Mouse (Mus musculus) c-Kit-positive CD71-negative TER-119-negative erythroid progenitor cells, embryonic 14.5 days (primary cell): Measurements from ENCODE around the gene Nosip.

Experiments used
- DNase-seq: peaks from one replicate; pipeline ENCODE4 v3.0.0-alpha.2; 2013; ENCODE audit warnings: low read depth

The Nosip gene

DNA sequence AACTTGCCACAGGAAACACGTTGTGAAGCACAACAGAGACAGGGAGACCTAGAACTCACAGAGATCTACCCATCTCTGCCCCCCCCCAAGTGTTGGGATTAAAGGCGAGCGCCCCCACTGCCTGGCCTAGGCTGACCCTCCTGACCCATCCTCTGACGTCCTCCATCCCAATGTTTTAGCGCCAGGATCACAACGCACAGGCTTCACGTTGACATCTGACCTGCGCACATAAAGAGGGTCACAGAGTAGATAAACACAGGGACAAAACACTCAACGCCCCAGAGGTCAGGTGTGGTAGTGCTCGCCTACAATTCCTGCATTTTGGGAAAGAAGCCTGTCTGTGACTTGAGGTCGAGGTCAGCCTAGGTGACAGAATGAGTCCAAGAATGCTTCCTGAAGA, 25.5 kb upstream of the Nosip start:
- no peak for DNase-seq

DNA sequence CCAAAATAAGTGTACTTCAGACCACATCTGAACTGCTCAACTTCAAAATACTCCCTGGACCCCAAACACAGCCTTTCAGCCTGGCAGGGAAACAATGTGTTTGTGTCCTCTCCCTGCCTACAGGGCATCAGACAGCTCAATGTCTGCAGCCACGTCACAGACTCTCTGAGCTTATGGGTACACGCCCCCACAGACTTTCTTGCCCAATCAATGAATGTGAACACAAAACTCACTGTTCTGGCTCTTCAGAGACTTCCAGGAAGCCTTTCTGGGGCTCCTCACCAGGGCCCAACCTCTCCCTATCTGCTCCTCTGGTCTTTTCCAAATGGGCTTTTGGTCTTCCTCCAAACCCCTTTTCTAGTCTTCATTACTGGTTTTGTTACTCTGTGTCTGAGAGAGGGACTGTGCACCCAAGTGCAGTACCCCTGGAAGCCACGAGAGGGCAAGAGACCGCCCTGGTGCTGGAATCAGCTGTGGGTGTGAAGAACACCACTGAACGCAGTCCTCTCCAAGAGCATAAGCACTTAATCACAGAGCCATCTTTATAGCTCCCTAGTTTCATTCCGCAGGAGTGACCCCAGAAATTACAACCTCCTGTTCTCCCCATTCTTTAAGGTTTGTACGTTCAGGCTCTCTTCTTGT, 24.4 kb upstream of the Nosip start:
- no peak for DNase-seq

DNA sequence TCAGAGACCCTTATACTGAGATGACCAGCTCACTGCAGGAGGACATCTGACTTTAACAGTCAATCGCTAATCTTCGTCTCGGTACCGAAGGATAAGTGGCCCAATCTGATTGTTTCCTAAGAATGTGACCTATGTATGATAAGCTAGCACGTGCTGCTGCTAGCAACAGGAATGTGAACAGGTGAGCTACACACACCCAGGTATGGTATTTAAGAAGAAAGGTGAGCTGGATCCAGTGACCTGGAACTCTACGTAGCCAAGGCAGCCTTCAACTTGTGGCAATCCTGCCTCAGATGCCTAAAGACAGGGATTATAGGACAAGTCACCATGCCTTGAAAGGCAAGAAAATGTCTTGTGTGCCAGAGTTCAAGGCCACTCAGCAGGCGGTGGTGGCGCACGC, 23.8 kb upstream of the Nosip start:
- no peak for DNase-seq

DNA sequence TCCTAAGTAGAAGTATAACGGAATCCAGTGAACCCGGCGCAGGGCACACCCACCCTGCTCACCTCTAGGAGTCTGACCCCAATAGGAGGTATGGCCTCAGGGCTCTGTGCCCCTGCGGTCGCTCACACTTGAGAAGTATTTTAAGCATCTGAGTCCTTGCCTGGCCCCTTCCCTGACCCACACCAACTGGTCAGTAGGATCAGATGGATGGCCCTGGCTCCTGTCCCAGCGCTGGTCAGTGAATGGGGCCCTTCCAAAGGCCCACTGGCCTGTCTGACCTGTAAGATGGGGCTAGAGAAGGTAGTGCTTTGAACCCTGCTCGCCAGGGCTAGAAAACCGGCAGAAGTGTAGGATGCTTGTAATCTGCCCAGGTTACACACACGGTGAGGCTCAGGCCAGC, 21.4 kb upstream of the Nosip start:
- no peak for DNase-seq

DNA sequence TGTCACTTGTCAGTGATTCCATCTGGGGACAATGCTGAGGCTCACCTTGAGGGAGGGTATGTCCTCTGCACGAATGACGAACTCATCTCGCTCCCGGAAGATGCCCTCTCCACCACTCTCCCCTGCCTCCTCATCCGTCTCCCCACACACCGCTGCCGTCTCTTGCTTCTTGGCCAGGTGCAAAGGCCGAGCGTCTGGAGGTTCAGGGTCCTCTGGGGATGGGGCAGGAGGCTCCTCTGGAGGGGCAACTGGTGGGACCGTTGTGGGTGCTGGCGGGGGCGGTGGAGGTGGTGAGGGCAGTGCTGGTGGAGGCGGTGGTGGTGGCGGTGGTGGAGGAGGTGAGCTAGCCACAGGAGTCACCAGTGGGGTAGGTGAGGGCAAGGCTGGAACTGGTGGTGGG, 18.9 kb upstream of the Nosip start:
- DNase-seq, result no peak

DNA sequence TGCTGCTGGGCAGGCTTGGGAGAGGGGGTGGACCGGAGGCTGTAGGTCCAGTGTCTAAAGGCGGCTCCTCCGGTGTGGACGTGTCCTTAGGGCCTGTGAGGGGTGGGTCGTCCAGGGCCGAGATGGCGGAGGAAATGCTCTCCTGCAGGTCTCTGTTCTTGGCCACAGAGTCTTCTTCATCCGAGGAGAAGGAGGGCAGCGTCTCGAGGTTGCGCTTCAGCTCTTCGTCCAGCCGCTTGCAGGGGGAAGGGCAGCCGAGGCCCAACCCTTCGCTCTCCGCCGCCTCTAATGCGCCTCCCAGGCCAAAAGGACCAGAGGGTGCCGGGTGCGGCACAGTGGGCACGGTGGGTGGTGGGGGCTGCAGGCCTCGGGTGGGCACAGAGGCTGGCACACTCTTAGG, 16.5 kb upstream of the Nosip start:
- no peak for DNase-seq

DNA sequence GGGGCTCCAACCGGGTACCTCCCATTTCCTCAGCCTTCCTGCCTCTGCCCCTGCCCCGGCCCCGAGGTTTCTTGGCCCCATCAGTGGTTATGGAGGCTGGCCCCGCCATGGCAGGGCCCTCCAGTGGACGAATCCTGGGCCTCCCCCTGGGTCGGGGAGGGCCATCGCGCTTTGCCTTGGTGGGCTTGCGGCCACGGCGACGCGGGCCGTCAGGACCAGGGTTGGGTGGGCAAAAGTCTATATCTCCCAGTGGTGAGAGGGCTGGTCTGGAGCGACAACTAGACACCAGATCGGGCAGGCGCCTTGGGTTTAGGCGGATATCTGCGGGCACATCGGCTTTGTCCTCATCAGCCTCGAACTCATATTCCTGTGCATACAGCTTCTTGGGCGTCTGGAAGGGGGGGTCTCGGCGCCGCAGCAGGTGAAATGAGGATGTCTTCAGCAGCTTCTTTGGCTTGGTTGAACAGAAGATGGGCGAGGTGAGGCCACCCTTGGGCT, 15.3 kb upstream of the Nosip start:
- no peak for DNase-seq

DNA sequence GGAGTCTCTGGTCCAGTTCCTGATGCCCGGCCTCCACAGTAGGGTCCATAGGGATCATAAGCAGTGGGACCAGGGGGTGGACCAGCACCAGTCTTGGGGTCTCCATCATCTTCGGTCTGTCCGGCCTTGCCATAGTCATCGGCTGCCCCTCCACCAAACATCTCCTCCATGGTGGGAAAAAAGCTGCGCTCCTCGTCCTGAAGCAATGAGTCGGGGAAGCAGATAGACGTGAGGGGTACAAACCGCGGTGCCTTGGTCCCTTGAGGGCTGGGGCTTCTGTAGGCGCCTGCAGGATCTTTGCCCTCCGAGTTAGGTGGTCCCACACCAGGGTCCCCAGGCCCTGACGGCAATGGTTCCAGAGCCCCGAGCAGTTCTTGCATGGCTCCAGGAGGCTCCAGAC, 14.7 kb upstream of the Nosip start:
- no peak for DNase-seq

DNA sequence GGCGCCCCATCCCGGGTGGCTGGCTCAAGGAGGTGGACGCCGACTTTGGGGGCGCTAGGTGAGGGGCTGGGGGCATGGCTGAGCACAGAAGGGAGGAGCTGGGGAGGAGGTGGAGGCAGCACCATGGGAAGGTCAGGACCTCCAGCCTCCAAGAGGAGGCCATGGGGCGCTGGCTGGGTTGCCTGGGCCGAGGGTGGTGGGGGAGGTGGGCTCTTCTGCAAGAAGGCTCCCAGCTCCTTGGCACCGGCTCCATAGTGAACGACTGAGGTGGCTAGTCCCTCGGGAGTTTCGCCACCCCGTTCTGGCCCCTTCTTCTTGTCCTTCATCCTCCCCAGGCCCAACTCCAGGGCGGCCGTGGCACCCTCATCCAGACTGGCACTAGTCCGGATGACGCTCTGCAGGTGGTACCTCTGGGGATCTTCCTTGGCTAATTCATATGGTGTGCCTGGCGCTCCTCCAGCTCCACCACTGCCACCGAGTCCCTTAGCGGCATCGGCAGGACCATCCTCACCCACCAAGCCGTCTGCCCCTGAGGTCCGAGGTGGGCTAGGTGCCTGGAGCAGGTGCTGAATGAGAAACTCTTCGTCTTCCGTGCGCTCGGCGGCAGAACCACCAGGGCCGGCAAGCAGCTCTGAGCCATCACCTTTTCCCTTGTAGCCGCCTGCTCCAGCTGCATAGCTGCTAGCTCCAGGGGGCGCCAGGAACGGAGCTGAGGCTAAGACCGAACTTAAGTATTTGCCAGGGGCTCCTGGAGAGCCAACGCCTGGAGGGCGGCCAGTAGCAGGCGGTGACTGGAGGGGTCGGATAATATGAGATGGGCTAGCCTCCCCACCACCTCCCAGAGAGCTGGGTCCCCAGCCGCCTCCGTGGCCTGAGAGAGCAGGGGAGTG, 14.0 kb upstream of the Nosip start:
- DNase-seq, result no peak

DNA sequence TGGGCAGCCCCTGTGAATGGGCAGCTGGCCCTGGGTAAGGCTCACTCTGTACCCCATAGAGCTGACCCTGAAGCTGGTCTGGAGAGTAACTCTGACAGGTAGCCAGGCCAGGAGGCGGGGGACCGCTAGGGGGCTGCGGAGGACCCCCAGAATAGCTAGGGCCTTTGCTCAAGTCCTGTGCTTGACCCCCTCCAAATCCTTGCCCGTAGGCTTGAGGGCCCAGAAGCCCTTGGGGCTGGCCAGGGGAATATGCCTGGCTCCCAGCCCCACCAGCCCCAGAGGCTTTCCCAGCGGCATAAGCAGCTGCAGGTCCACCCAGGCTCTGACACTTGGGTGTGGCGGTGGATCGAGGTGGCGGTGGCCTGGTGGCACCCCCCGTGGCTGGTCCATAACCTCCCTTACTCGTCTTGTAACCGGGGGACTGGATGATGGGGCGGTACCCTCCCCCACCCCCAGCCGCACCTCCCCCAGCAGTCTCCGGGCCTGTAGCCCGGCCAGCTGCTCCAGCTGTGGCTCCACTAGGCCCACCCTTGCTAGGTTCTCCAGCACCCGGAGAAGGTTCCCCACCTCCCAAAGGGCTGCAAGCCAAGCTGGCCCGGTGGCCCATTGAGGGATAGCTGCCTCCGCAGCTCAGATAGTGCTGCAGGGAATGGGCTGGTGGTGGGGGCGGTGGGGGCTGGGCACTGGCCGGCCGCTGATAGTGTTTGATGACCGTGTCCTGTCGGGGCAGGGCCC, 13.1 kb upstream of the Nosip start:
- DNase-seq, result no peak

DNA sequence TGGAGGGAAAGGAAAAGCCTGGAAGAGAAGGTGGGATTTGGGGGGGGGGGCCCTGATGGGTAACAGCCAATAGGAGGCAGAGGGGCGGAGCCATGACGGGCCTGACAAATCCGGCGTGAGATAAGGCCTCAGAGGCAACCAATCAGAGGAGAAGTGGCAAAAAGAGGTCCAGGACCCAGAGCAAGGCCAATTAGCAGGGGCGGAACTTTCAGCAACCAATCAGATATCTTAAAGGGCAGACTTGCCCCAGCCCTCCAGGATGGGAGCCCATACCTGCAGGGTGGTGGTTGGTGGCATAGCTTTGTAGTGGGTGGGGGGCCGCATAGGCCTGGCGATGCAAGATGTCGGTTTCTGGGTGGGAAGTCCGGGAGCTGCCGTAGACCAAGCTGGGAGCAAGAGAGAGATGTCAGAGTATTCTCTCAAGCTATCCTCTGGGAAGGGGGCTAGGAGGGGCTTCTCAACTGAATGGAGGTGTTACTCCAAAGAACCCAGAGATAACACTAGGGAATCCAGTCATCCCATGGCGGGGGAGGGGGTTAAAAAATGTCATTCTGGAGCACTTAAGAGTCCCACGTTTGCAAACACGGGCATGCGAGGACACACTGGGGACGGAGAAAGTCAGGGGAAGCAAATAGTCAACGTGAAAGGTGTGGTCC, 11.2 kb upstream of the Nosip start:
- peak; percentile 60 for DNase-seq

DNA sequence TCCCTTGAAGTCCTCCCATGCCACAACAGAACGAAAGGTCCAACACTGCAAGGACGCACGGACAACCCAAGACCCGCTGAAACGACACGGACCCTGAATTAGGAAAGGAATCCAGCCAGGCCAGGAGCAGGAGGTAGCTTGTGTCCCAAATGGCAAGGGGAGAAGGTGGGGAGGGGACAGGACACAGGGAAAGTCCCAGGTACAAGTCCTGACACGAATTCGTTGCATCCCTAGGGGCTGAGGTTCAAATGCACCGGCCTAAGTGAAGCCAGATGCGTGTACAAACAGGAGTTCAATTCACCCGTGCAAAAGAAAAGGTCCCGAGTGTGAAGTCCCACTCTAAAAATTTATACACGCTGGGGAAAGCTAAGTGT, 10.6 kb upstream of the Nosip start:
- no peak for DNase-seq

DNA sequence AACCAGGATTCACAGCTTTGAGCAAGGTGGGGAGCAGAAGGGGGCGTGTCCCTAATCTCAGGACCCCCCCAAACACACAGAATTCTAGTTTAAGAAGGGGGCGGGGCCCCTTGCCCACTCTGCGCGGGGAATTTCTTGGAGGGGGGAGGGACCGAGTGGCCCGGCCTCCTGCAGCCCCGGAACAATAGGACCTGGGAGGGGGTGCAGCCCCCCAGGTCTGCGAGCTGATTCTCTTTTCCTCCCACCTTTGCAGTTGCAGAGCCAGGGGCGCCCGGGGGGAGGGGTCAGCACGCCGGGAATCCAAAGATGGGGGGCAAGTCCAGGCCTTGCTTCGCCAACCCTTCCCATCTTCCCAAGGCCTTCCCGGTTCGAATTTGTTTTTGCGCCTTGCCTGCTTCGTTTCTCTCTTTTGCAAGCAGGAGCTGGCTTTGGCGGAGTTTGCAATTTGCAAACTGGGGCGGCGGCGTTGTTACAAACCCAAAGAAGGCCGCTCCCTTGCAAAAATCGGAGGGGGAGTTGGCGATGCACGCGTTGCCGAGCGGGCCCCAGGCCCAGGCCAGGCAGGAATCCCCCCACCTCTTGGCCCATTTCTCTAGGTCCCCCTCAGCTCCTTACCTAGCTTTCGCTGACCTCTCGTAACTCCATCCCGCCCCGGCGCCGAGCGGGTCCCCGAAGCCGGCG, 9.9 kb upstream of the Nosip start:
- DNase-seq, result peak; percentile 26

DNA sequence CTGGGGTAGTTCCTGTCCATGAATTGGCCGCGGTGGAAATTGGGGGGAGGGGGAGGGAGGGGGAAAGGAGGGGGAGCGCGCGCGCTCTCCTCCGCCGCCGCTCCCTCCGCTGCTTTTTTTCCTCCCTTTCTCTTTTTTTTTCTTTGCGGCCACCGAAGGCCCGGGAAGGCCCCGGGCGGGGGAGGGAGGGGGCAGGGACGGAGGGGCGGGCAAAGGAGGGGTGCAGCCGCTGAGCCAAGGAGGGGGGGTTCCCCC, 9.4 kb upstream of the Nosip start, which contains the start of gene Prr12:
TSS of gene Prr12 (minus strand) at position 20 of the 255 bp plus-strand sequence.
- no peak for DNase-seq

DNA sequence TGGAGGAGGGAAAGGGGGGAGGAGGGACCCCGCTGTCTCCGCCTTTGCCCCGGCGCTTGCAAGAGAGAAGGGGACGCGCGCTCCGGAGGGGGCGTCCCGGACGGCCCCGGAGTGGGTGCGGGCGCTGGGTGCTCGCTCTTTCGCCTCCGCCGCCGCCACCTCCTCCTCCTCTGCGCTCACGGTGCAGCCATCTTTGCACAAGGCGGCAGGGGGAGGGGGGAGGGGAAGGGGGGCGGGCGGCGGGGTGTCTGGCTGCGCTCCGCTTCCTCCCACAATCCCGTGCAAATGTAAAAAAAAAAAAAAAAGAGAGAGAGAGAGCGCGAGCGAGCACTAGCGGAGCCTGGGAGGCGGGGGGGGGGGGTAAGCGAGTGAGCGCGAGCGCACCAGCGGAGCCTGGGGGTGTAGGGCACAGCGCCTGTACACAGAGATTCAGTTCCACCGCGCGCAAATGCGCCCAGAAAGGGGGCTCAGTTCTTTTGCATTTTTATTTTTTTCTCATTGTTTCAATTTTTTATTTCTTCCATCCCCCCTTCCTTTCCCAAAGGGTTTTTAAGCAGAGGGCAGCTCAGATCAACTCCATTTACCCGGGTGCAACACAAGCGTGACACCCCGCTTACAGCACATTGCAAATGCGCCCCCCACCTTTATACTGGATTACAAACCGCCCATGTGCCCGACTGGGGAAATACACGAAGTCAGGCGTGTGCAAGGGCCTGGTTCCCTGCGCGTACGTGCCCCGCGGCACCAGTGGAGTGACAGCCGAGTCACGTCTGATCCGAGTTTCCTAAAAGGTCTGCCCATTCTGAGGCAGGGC, 8.9 kb upstream of the Nosip start:
- peak; percentile 55 for DNase-seq

DNA sequence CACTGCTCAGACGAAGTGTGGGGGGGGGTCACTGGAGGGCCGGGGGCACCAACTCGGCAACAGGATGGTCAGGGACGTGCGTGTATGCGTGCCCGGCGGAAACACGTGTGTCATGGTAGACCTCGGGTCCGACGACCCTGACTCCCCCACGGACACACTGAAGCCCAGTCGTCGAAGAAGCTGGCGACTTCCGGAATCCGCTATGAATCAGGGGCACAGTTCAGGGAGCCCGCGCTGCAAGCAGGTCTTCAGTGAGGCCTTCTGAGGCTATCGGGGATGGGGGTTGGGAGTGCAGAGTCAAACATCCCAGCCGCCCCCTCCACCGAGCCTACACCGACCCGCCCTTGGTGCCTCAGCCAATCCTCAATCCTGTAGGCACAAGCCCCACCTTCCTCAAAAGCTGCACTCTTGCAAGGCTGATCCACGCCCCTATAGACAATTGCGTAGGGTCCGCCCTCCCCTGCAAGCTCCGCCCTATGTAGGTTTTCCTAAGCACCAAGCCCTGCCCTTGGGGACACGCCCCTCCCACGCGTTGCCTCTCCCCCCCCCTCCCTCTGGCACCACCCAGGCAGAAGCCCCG, 8.2 kb upstream of the Nosip start:
- DNase-seq, result peak; percentile 97

DNA sequence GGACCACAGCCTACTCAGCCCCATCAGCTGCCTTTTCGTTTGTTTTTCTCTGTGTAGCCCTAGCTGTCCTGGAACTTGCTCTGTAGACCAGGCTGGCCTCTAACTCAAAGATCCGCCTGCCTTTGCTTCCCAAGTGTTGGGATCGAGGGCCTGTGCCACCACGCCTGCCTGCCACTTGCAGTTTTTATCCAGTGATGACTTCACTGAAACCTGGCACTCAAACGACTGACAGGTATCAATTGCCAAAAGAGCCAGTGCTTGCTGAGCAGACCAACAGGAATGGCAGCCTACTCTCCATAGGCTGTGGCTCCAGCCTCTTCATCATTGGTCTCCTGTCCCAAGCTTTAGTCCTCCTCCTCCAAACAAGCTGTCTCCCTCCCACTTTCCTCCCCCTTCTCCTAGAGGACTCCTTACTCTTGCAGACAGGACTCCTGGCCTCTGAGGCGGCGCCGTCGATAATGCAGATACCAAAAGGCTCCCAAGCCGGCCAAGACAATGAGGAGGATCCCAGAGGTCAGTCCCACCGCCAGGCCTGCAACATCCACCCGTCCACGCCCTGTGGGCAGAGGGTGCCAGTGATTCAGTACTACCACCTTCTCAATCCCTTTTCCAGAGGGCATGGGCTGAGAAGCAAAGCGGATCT, 5.8 kb upstream of the Nosip start:
- DNase-seq, result no peak

DNA sequence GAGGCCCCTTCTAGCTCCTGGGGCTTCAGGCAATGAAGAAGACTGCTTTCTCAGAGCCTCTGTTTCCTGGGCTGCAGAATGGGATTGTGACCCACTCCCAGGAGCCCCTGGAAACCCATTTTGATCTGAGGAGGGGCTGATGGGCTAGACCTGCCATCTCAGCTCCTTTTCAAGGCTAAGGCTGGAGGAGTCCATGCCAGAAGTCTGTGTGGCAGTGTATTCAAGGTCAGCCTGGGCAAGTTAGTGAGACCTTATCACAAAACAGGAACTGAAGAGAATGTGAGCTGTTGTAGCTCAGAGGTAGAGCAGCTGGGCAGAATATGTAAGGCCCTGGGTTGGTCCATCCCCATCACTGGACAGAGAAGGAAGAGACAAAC, 5.3 kb upstream of the Nosip start:
- DNase-seq, result no peak

DNA sequence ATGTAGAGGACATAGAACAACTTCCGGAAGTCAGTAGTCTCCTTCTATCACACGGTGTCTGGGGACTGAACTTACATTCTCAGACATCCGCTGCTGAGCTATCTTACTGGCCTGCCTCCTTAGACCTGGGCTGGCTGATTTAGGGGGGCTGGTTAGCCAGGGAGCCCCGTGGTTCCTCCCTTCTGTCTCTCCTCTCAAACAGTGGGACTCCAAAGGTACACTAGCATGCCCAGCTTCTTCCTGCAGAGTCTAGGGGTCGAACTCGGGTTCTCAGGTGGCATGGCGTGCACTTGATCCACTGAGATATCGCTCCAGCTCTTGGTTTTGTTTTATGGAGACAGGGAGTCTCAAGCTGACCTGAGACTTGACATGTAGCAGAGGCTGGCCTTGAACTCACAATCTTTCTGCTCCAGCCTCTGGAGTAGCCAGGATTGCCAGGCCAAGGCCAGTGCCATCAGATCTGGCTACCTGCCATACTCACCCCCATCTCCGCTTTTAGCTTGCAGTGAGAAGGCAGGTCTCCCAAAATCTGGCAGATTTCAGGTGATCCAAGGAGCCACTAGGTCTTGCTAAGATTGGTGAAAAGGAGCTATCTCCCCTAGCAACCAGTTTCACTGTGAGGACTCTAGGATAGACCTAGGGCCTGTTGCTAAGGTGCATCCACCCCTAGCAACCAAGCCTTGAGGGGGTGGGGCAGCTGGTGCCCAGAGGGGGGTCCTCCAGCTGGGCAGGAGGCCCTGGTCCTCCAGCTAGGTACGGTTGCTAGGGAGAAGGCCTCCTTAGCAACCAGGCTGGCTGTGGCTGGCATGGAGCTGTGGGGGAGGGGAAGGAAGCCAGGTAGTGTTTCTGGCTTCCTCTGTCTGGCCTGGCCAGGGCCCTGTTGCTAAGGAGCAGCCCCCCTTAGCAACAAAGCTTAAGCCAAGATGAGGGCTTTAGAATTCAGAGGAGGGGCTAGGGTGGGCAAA, 3.3 kb upstream of the Nosip start:
- no peak for DNase-seq
